Mouse (Mus musculus): ENCODE measurements around the gene Slc10a6. TPM values are rescaled to one million over a fixed set of nuclear protein-coding genes. Genes with fewer than 3 reads are reported as not detected.

Slc10a6 gene
- total and polyA plus RNA-seq, 3 experiments, result not detected

DNA sequence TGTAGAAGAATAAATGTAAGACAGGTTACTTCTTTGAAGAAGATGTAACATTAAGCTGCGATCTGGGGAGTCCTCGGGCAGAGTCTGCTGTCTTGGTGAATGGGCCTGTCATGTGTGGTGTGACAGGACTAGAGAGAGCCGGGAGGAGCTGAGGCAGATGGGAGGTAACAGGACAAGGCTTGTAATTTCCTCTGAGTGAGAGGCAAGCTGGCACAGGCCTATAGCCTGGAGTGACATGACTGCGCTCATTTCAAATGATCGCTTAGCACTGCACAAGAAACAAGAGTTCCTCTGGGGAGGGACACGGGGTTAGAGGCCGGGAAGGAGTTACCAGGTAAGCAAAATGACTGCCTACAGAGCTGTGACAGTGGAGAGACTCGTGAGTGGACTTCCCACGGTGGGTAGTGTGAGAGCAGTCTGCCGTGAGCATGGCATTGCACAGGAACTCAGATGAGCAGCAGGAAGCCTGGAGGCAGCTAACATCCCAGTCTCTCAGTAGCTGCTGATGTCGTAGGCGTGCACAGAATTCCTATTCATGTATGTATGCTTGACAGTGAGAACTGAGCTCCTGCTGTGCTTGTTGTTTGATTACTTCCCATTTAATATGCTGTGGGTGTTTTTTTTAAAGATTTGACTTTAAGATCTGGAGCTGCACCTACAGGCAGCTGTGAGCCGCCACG is 32.6 kb downstream of the Slc10a6 start:
- TF ChIP-seq NELFE (IDR thresholded peaks at IDR 0.05; ENCODE audit: low read depth, low read length) (no peak), NRF1 (IDR thresholded peaks at IDR 0.05; ENCODE audit: low read depth, low read length) (no peak), EP300 (IDR thresholded peaks at IDR 0.05; ENCODE audit: low read length) (no peak), TBP (conservative IDR thresholded peaks at IDR 0.05; ENCODE audit: low read depth, low read length) (no peak), GABPA (IDR thresholded peaks at IDR 0.05; ENCODE audit: insufficient replicate concordance, low read depth, low read length) (no peak), ZKSCAN1 (IDR thresholded peaks at IDR 0.05; ENCODE audit: borderline replicate concordance, low read depth, low read length) (no peak), RCOR1 (conservative IDR thresholded peaks at IDR 0.05; ENCODE audit: low read depth, low read length) (no peak), MEF2A (IDR thresholded peaks at IDR 0.05; ENCODE audit: borderline replicate concordance, low read depth, low read length) (no peak), MAFK (IDR thresholded peaks at IDR 0.05; ENCODE audit: insufficient replicate concordance, low read length) (no peak), ETS1 (conservative IDR thresholded peaks at IDR 0.05; ENCODE audit: low read depth, low read length) (no peak), USF1 (IDR thresholded peaks at IDR 0.05; ENCODE audit: low read depth, low read length) (no peak), E2F4 (IDR thresholded peaks at IDR 0.05; ENCODE audit: insufficient replicate concordance, low read depth, low read length) (no peak), ZNF384 (IDR thresholded peaks at IDR 0.05; ENCODE audit: low read depth, low read length) (no peak), MAX (IDR thresholded peaks at IDR 0.05; ENCODE audit: low read length) (no peak), CHD1 (IDR thresholded peaks at IDR 0.05; ENCODE audit: low read depth, low read length) (no peak), MAZ (IDR thresholded peaks at IDR 0.05; ENCODE audit: low read depth, low read length) (no peak)
- H3K4me2 ChIP-seq (ENCODE audit: insufficient read depth, low read depth, poor library complexity, severe bottlenecking), result no peak overlapping the region
- H3K4me1 ChIP-seq (ENCODE audit: control insufficient read depth in 1 of 2, insufficient read depth in 2 of 2), result peaks cover 3 to 5% of the 10 kb centered on the region in 2 experiments; a peak in 2 of 4 replicates
- H3K79me2 ChIP-seq (replicated peaks; ENCODE audit: control insufficient read depth, extremely low read depth, insufficient read depth, poor library complexity, severe bottlenecking), result no peaks in the 10 kb centered on the region
- H3K4me3 ChIP-seq (replicated peaks in 1 of 3; ENCODE audit: low read depth in 2 of 3, low read length in 2 of 3, poor library complexity in 1 of 3), result no peak overlapping the region
- H3K27me3 ChIP-seq (replicated peaks), result no peaks in the 10 kb centered on the region
- no peaks in the 10 kb centered on the region for H3K9me3 ChIP-seq (replicated peaks; ENCODE audit: low read length)
- no peaks in the 10 kb centered on the region for H3K36me3 ChIP-seq (replicated peaks in 1 of 2; ENCODE audit: control insufficient read depth in 1 of 2, insufficient read depth in 1 of 2, low read length in 1 of 2)
- no peak for DNase-seq (ENCODE audit: extremely low read depth)
- H3K9ac ChIP-seq (ENCODE audit: insufficient read depth, low read depth), result no peak overlapping the region
- dilution Hi-C loops (cut with MboI; ENCODE audit: extremely low pct_ligation_motif_present, extremely low pct_unique_long_range_greater_than_20kb, low sequenced_read_pairs) (no loop called here), in situ Hi-C loops (cut with MboI; ENCODE audit: low pct_ligation_motif_present, low pct_unique_long_range_greater_than_20kb, low sequenced_read_pairs) (no loop called here)
- H3K27ac ChIP-seq (ENCODE audit: insufficient read depth, low read depth), result no peak overlapping the region

DNA sequence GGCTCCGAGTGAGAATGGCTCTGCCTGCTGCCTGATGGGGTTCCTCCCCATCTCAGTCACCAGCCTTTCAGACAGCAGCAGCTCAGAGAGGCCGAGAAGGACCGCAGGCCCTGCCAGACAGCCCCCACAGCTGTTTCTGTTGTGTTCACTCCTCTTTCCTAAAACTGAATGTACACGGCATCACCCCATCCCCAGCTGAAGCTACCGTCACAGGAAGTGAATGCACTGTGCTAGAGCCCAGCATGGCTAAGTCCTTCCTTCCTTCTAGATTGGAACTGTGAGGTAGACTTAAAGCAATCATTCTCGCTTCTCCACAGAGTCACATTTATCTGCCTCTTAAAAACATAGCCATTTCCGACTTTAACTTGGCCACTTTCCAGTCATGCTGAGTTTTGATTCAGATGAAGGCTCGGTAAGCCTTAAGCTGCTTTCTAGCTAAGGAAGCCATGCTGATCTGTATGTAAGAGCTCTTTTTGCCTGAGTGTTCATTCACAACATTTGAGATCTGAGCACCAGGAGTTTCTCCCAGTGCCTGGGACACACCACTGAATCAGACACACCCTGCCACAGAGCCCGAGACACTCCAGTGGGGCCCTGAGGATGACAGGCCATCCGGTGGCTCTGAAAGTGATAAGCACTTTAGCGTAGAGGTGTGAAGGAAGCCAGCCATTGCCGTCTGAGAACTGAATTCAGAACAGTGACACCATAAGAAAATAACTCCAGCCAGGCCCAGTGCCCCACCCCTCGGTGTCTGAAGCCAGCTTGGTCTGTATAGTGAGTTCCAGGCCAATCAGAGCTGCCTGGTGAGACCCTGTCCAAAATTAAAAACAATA is 33.6 kb downstream of the Slc10a6 start:
- Histone ChIP-seq H3K9ac (ENCODE audit: insufficient read depth, low read depth) (no peak overlapping the region), H3K4me3 (replicated peaks in 1 of 3; ENCODE audit: low read depth in 2 of 3, low read length in 2 of 3, poor library complexity in 1 of 3) (no peak overlapping the region), H3K9me3 (replicated peaks; ENCODE audit: low read length) (no peaks in the 10 kb centered on the region), H3K36me3 (replicated peaks in 1 of 2; ENCODE audit: control insufficient read depth in 1 of 2, insufficient read depth in 1 of 2, low read length in 1 of 2) (no peaks in the 10 kb centered on the region), H3K27ac (ENCODE audit: insufficient read depth, low read depth) (no peak overlapping the region), H3K27me3 (replicated peaks) (no peaks in the 10 kb centered on the region), H3K4me2 (ENCODE audit: insufficient read depth, low read depth, poor library complexity, severe bottlenecking) (no peak overlapping the region), H3K79me2 (replicated peaks; ENCODE audit: control insufficient read depth, extremely low read depth, insufficient read depth, poor library complexity, severe bottlenecking) (no peaks in the 10 kb centered on the region), H3K4me1 (ENCODE audit: control insufficient read depth in 1 of 2, insufficient read depth in 2 of 2) (peaks cover 3 to 5% of the 10 kb centered on the region in 2 experiments; a peak in 2 of 4 replicates)
- dilution Hi-C loops (cut with MboI; ENCODE audit: extremely low pct_ligation_motif_present, extremely low pct_unique_long_range_greater_than_20kb, low sequenced_read_pairs) (no loop called here), in situ Hi-C loops (cut with MboI; ENCODE audit: low pct_ligation_motif_present, low pct_unique_long_range_greater_than_20kb, low sequenced_read_pairs) (no loop called here)
- no peak for TF ChIP-seq ZKSCAN1 (IDR thresholded peaks at IDR 0.05; ENCODE audit: borderline replicate concordance, low read depth, low read length)
- no peak for TF ChIP-seq NELFE (IDR thresholded peaks at IDR 0.05; ENCODE audit: low read depth, low read length)
- no peak for TF ChIP-seq ZC3H11A (IDR thresholded peaks at IDR 0.05; ENCODE audit: low read depth, low read length)
- TF ChIP-seq MYC (IDR thresholded peaks at IDR 0.05; ENCODE audit: low read depth, low read length), result no peak
- no peak for TF ChIP-seq POLR2A (IDR thresholded peaks at IDR 0.05; ENCODE audit: low read depth, low read length)
- no peak for TF ChIP-seq MAX (IDR thresholded peaks at IDR 0.05; ENCODE audit: low read length)
- no peak for TF ChIP-seq USF2 (conservative IDR thresholded peaks at IDR 0.05; ENCODE audit: low read depth, low read length)
- no peak for TF ChIP-seq MXI1 (IDR thresholded peaks at IDR 0.05; ENCODE audit: low read depth, low read length)
- TF ChIP-seq SIN3A (IDR thresholded peaks at IDR 0.05; ENCODE audit: low read length), result no peak
- no peak for TF ChIP-seq UBTF (IDR thresholded peaks at IDR 0.05; ENCODE audit: low read depth, low read length)
- TF ChIP-seq CTCF (conservative IDR thresholded peaks at IDR 0.05 in 1 of 2, IDR thresholded peaks at IDR 0.05 in 1 of 2; ENCODE audit: low read depth in 2 of 2, low read length in 2 of 2), result no peak
- no peak for TF ChIP-seq JUN (IDR thresholded peaks at IDR 0.05; ENCODE audit: insufficient read depth, low read depth, low read length)
- no peak for TF ChIP-seq MEF2A (IDR thresholded peaks at IDR 0.05; ENCODE audit: borderline replicate concordance, low read depth, low read length)
- TF ChIP-seq PAX5 (IDR thresholded peaks at IDR 0.05; ENCODE audit: low read length), result no peak
- no peak for TF ChIP-seq ETS1 (conservative IDR thresholded peaks at IDR 0.05; ENCODE audit: low read depth, low read length)
- no peak for TF ChIP-seq ZNF384 (IDR thresholded peaks at IDR 0.05; ENCODE audit: low read depth, low read length)
- TF ChIP-seq JUND (conservative IDR thresholded peaks at IDR 0.05; ENCODE audit: low read depth, low read length), result no peak
- TF ChIP-seq GABPA (IDR thresholded peaks at IDR 0.05; ENCODE audit: insufficient replicate concordance, low read depth, low read length), result no peak
- TF ChIP-seq RAD21 (IDR thresholded peaks at IDR 0.05; ENCODE audit: low read depth, low read length), result no peak
- TF ChIP-seq MAFK (IDR thresholded peaks at IDR 0.05; ENCODE audit: insufficient replicate concordance, low read length), result no peak
- no peak for DNase-seq (ENCODE audit: extremely low read depth)
